Mouse (Mus musculus): ENCODE data around the gene Ethe1.

GRCm38 (mm10) chr7:24622967-24623366, 35.6 kb downstream of the Ethe1 start:
- TF ChIP-seq USF1 (IDR thresholded peaks at IDR 0.05; ENCODE audit: low read depth) (no peak), POLR2A (IDR thresholded peaks at IDR 0.05; ENCODE audit: insufficient read length, low read depth) (no peak), TCF12 (IDR thresholded peaks at IDR 0.05; ENCODE audit: insufficient read depth, poor library complexity, severe bottlenecking) (no peak), MAX (IDR thresholded peaks at IDR 0.05; ENCODE audit: low read depth) (no peak), POLR2AphosphoS2 (IDR thresholded peaks at IDR 0.05; ENCODE audit: insufficient read length, low read depth) (no peak), MYOD1 (IDR thresholded peaks at IDR 0.05; ENCODE audit: control insufficient read depth in 1 of 3, insufficient read length in 2 of 3, low read depth in 2 of 3) (no peak), CEBPB (IDR thresholded peaks at IDR 0.05; ENCODE audit: insufficient read depth, poor library complexity, severe bottlenecking) (no peak), SRF (IDR thresholded peaks at IDR 0.05; ENCODE audit: control insufficient read depth, insufficient read length, low read depth) (no peak), MYOG (IDR thresholded peaks at IDR 0.05; ENCODE audit: control insufficient read depth in 1 of 3, insufficient read depth in 1 of 3, insufficient read length in 2 of 3, low read depth in 2 of 3) (no peak), TCF3 (IDR thresholded peaks at IDR 0.05; ENCODE audit: insufficient read length, low read depth) (no peak), REST (IDR thresholded peaks at IDR 0.05; ENCODE audit: insufficient read depth, insufficient read length) (no peak)

Data from myocyte (in vitro differentiated cells).